Mouse (Mus musculus) liver, embryonic 15.5 days (tissue): ENCODE results near the gene Cers3. TPM values are rescaled to one million over a fixed set of nuclear protein-coding genes. Genes with fewer than 3 reads are reported as not detected.

Experiments
- ATAC-seq: fragments of 200-750 bp; cut with Nextera tagmentation; 2 replicates; pipeline ENCODE4 v1.8.0; 2017; ENCODE audit warnings: moderate number of reproducible peaks, mild to moderate bottlenecking, moderate library complexity; ENCODE audit not compliant: insufficient read depth
- H3K27ac ChIP-seq: fragments of 300-500 bp; sonication (generic); replicated peaks from 2 replicates; pipeline ENCODE4 v1.5.1; 2015; ENCODE audit warnings: mild to moderate bottlenecking, inconsistent platforms
- H3K27me3 ChIP-seq: fragments of 300-500 bp; sonication (generic); 2 replicates; pipeline ENCODE4 v1.6.1; 2015; ENCODE audit warnings: mild to moderate bottlenecking, inconsistent platforms
- H3K36me3 ChIP-seq: fragments of 300-500 bp; sonication (generic); replicated peaks from 2 replicates; pipeline ENCODE4 v1.6.1; 2015; ENCODE audit warnings: moderate library complexity, mild to moderate bottlenecking, inconsistent platforms
- H3K4me1 ChIP-seq: fragments of 300-500 bp; sonication (generic); replicated peaks from 2 replicates; pipeline ENCODE4 v1.6.1; 2015; ENCODE audit warnings: inconsistent platforms
- H3K4me2 ChIP-seq: fragments of 300-500 bp; sonication (generic); 2 replicates; pipeline ENCODE4 v1.6.1; 2015; ENCODE audit warnings: moderate library complexity, mild to moderate bottlenecking, inconsistent platforms
- H3K4me3 ChIP-seq: fragments of 300-500 bp; sonication (generic); replicated peaks from 2 replicates; pipeline ENCODE4 v1.5.1; 2015; ENCODE audit warnings: mild to moderate bottlenecking, inconsistent platforms
- H3K9ac ChIP-seq: fragments of 300-500 bp; sonication (generic); 2 replicates; pipeline ENCODE4 v1.6.1; 2015; ENCODE audit warnings: moderate library complexity, mild to moderate bottlenecking, inconsistent platforms
- H3K9me3 ChIP-seq: fragments of 300-500 bp; sonication (generic); replicated peaks from 2 replicates; pipeline ENCODE4 v1.6.1; 2016; ENCODE audit warnings: inconsistent platforms
- WGBS: fragments of 180-500 bp; shearing (Covaris S2); methylation state at CpG from one replicate; pipeline ENCODE4 v1.1.7; 2015; ENCODE audit warnings: mixed read lengths; ENCODE audit not compliant: insufficient replicate concordance; 5-methylcytosine and 5-hydroxymethylcytosine counted together
- polyA plus RNA-seq: library from polyadenylated mRNA; unstranded; fragments of >200 nt; fragmentation: Nextera tagmentation; extraction: Ambion mirVana; gene quantifications from 2 replicates; pipeline ENCODE4 v1.2.1, GENCODE M21; 2015

The Cers3 gene
- polyA plus RNA-seq, 1 experiment from 2014 or later = 0.05 TPM

GRCm38 (mm10) chr7:66806801-66807200, 63.5 kb downstream of the Cers3 start:
- Histone ChIP-seq H3K36me3 (no peaks in the 10 kb centered on the region), H3K9me3 (no peaks in the 10 kb centered on the region), H3K4me3 (no peak overlapping the region), H3K27me3 (no peaks in the 10 kb centered on the region), H3K4me2 (no peak overlapping the region), H3K27ac (no peak overlapping the region), H3K4me1 (no peaks in the 10 kb centered on the region), H3K9ac (no peak overlapping the region)
- no peak for ATAC-seq
- 54% methylated on average over 3 of the region's 3 CpGs for WGBS

- H3K4me1 ChIP-seq = no peaks in the 10 kb centered on the region
- no peak overlapping the region for H3K4me3 ChIP-seq
- 77% methylated on average over 7 of the region's 7 CpGs for WGBS
- H3K9ac ChIP-seq = no peak overlapping the region
- H3K27ac ChIP-seq = no peak overlapping the region
- ATAC-seq = no peak
- H3K9me3 ChIP-seq = no peaks in the 10 kb centered on the region
- no peaks in the 10 kb centered on the region for H3K36me3 ChIP-seq
- no peaks in the 10 kb centered on the region for H3K27me3 ChIP-seq
- no peak overlapping the region for H3K4me2 ChIP-seq
These were observed 67.1 kb downstream of the Cers3 start for GRCm38 (mm10) chr7:66810436-66810835.

GRCm38 (mm10) chr7:66811294-66811693, 68.0 kb downstream of the Cers3 start:
- Histone ChIP-seq H3K9ac (no peak overlapping the region), H3K27ac (no peak overlapping the region), H3K36me3 (no peaks in the 10 kb centered on the region), H3K9me3 (no peaks in the 10 kb centered on the region), H3K27me3 (no peaks in the 10 kb centered on the region), H3K4me1 (no peaks in the 10 kb centered on the region), H3K4me3 (no peak overlapping the region), H3K4me2 (no peak overlapping the region)
- ATAC-seq = no peak
- 56% methylated on average over 1 of the region's 1 CpGs for WGBS

GRCm38 (mm10) chr7:66812289-66812688, 69.0 kb downstream of the Cers3 start:
- Histone ChIP-seq H3K9me3 (no peaks in the 10 kb centered on the region), H3K36me3 (no peaks in the 10 kb centered on the region), H3K27me3 (no peaks in the 10 kb centered on the region), H3K27ac (no peak overlapping the region), H3K4me2 (no peak overlapping the region), H3K9ac (no peak overlapping the region), H3K4me1 (no peaks in the 10 kb centered on the region), H3K4me3 (no peak overlapping the region)
- 80% methylated on average over 4 of the region's 4 CpGs for WGBS
- ATAC-seq = no peak

GRCm38 (mm10) chr7:66812737-66813136, 69.4 kb downstream of the Cers3 start:
- H3K27ac ChIP-seq = no peak overlapping the region
- no peaks in the 10 kb centered on the region for H3K36me3 ChIP-seq
- no peaks in the 10 kb centered on the region for H3K27me3 ChIP-seq
- no peak overlapping the region for H3K4me2 ChIP-seq
- no peak for ATAC-seq
- no peaks in the 10 kb centered on the region for H3K9me3 ChIP-seq
- no peak overlapping the region for H3K4me3 ChIP-seq
- H3K4me1 ChIP-seq = no peaks in the 10 kb centered on the region
- 32% methylated on average over 9 of the region's 9 CpGs for WGBS
- no peak overlapping the region for H3K9ac ChIP-seq

- WGBS = 27% methylated on average over 1 of the region's 1 CpGs
These were observed 69.9 kb downstream of the Cers3 start for GRCm38 (mm10) chr7:66813172-66813571.

GRCm38 (mm10) chr7:66815526-66815925, 72.2 kb downstream of the Cers3 start:
- no peak overlapping the region for H3K4me2 ChIP-seq
- no peaks in the 10 kb centered on the region for H3K9me3 ChIP-seq
- H3K36me3 ChIP-seq = no peaks in the 10 kb centered on the region
- H3K27me3 ChIP-seq = no peaks in the 10 kb centered on the region
- ATAC-seq = no peak
- no peaks in the 10 kb centered on the region for H3K4me1 ChIP-seq
- no peak overlapping the region for H3K27ac ChIP-seq
- H3K4me3 ChIP-seq = no peak overlapping the region
- H3K9ac ChIP-seq = no peak overlapping the region
- WGBS = 71% methylated on average over 6 of the region's 6 CpGs

More at GRCm38 (mm10) chr7:66813172-66813571, 69.9 kb downstream of the Cers3 start:
- Histone ChIP-seq H3K9me3 (no peaks in the 10 kb centered on the region), H3K36me3 (no peaks in the 10 kb centered on the region), H3K27me3 (no peaks in the 10 kb centered on the region), H3K9ac (no peak overlapping the region), H3K4me1 (no peaks in the 10 kb centered on the region), H3K27ac (no peak overlapping the region), H3K4me3 (no peak overlapping the region), H3K4me2 (no peak overlapping the region)
- ATAC-seq = no peak

- Histone ChIP-seq H3K27me3 (no peaks in the 10 kb centered on the region; the same call in 1 of the 2 replicates), H3K36me3 (no peaks in the 10 kb centered on the region), H3K9ac (no peak overlapping the region), H3K9me3 (no peaks in the 10 kb centered on the region), H3K4me1 (no peaks in the 10 kb centered on the region), H3K4me3 (no peak overlapping the region), H3K27ac (no peak overlapping the region), H3K4me2 (no peak overlapping the region)
- 17% methylated on average over 6 of the region's 6 CpGs for WGBS
- ATAC-seq = no peak
These were observed 76.7 kb downstream of the Cers3 start for GRCm38 (mm10) chr7:66820034-66820433.

GRCm38 (mm10) chr7:66830803-66831202, 87.5 kb downstream of the Cers3 start:
- H3K9me3 ChIP-seq = no peaks in the 10 kb centered on the region
- no peak for ATAC-seq
- no peak overlapping the region for H3K27ac ChIP-seq
- WGBS = 44% methylated on average over 5 of the region's 5 CpGs
- H3K36me3 ChIP-seq = no peaks in the 10 kb centered on the region
- H3K4me3 ChIP-seq = no peak overlapping the region
- no peaks in the 10 kb centered on the region for H3K4me1 ChIP-seq
- no peaks in the 10 kb centered on the region for H3K27me3 ChIP-seq
- no peak overlapping the region for H3K4me2 ChIP-seq
- H3K9ac ChIP-seq = no peak overlapping the region

GRCm38 (mm10) chr7:66831295-66831694, 88.0 kb downstream of the Cers3 start:
- Histone ChIP-seq H3K9me3 (no peaks in the 10 kb centered on the region), H3K36me3 (no peaks in the 10 kb centered on the region), H3K27me3 (no peaks in the 10 kb centered on the region), H3K4me1 (no peaks in the 10 kb centered on the region), H3K4me2 (no peak overlapping the region), H3K27ac (no peak overlapping the region), H3K4me3 (no peak overlapping the region), H3K9ac (no peak overlapping the region)
- WGBS = 74% methylated on average over 5 of the region's 5 CpGs
- ATAC-seq = no peak

GRCm38 (mm10) chr7:66839463-66840007, 96.2 kb downstream of the Cers3 start, which contains the start of gene Adamts17:
Gene Adamts17, plus strand, starts transcription at chr7:66839735.
- H3K9ac ChIP-seq = no peak within 1 kb of the TSS; the same call in 1 of the 2 replicates
- WGBS = under 1% methylated on average over 30 of the region's 30 CpGs
- peak within 1 kb of the TSS; percentile 78 for H3K4me2 ChIP-seq
- ATAC-seq = peak; percentile 82
- H3K27me3 ChIP-seq = peaks cover 52% of the 10 kb centered on the region
- no peaks in the 10 kb centered on the region for H3K9me3 ChIP-seq
- H3K36me3 ChIP-seq = no peaks in the 10 kb centered on the region
- peak within 1 kb of the TSS; percentile 51 for H3K4me3 ChIP-seq
- H3K27ac ChIP-seq = no peak within 1 kb of the TSS
- 0 out of 2 replicates have a peak, but pooled peaks cover 7% of the 10 kb centered on the region for H3K4me1 ChIP-seq
